Mouse (Mus musculus) urinary bladder, adult 18-20 months (tissue): Measurements from ENCODE around the gene Aplp1.
"Not testable (repeated sequence)": the region's sequence is repeated elsewhere in the genome, so short reads cannot be mapped to it uniquely, and the experiment has no call there.

Experiments used
- DNase-seq, 2 experiments: peaks; one replicate each; pipeline ENCODE4 v3.0.0; 2022; ENCODE audit warnings: low spot score in 2 of 2, mixed read lengths in 2 of 2

The Aplp1 gene

GRCm38 (mm10) chr7:30444971-30445751 is at the start of gene Aplp1:
TSS of gene Aplp1 (minus strand) at chr7:30445535.
- DNase-seq = peak in 1 of 2 experiments; percentile 44

DNA sequence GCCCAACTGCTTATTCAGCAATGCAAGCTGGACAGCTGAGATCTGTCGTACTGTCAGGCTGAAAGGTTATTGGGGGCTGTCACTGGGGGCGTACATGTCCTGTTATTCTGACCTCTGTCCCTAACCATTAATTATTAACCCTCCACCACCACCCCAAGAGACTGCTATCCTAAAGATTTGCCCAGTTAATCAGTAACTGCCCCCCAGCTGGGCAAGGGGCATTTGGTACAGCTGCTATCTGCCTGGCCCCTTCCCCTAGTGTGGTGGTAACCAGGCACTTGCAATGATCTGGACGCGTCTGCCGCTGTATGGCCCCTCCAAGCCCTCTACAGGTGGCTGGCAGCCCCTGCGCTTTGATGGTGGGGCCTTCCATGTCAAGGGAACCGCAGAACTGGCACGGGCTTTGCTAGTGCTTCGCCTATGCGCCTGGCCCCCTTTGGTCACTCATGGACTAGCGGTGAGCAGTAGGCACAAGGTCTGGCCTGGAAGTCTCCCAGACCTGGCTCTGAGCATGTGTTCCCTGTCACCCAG is 48.1 kb upstream of the Aplp1 start, which contains the start of gene Prodh2:
Gene Prodh2 (plus strand): TSS at position 222 of the 531 bp plus-strand sequence.
- no peak for DNase-seq

- peak; percentile 45 to 65 for DNase-seq
Measured at GRCm38 (mm10) chr7:30492765-30493164, 47.4 kb upstream of the Aplp1 start.

DNA sequence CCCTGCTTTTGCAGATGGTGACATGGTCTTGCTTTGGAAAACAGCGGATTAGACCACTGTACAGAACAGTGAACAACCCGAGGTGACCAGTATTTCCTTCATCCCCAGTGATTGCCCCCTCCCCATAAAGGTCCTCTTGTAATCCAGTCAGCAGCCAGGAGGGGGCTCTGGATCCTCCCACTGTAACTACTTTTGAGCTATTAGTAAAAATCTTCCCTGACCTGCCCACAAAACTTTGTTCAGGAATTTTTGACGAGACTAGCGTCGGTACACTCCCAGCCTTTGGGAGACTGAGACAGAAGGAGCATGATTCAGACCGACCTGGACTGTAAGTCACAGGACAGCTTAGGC is 45.6 kb upstream of the Aplp1 start:
- DNase-seq = no peak

GRCm38 (mm10) chr7:30490251-30490956 is 45.1 kb upstream of the Aplp1 start:
- no peak for DNase-seq

DNA sequence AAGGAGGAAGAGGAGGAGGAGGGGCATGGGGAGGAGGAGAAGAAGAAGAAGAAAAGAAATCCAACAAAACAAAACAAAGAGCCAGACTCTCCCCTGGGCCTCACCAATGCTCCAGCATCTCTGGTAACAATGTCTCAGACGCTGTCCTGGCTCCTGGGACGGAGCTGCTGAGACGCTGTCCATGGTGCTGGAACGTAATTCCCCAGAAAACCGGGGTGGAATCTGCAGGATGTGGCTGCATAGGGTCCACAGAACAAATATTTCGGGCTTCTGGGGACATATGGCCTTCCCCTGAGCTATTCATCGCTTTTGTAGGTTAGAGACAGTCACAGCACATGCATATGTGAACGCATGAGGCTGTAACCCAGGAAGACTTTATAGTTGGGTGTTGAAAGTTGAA is 38.9 kb upstream of the Aplp1 start:
- no peak for DNase-seq

DNA sequence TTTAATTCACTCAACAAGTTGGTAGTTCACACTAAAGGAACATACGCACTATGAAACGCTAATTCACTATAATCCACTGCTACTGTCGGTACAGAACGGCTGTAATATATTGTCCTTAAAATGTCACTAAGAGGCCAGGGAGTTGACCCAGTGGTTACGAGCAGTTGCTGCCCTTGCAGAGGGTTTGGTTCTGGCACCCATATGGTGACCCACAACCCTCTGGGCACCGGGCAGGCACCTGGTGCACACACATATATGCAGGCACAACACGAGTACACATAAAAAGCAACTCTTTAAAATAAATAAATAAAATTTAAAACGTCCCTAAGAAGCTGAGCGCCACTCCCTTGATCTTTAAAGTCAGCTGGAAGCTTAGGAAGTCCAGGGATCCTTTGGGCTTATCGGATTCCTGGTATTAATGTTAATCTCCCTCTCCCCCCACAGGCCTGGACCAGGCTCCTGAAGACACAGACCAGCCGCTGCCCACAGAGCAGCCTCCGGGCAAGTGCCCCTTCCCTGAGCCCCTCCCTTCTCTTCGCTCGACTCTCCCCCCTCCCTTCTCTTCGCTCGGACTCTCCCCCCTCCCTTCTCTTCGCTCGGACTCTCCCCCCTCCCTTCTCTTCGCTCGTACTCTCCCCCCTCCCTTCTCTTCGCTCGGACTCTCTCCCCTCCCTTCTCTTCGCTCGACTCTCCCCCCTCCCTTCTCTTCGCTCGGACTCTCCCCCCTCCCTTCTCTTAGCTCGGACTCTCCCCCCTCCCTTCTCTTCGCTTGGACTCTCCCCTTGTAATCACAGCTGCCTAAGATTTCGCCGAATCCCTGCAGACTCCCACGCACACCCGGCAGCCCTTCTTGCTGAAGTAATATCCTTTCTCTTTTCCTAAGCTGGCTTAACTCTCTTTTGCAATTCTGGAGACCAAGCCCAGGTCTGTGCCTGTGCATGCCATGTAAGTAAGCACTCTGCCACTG is 32.4 kb upstream of the Aplp1 start:
- DNase-seq = no peak

DNA sequence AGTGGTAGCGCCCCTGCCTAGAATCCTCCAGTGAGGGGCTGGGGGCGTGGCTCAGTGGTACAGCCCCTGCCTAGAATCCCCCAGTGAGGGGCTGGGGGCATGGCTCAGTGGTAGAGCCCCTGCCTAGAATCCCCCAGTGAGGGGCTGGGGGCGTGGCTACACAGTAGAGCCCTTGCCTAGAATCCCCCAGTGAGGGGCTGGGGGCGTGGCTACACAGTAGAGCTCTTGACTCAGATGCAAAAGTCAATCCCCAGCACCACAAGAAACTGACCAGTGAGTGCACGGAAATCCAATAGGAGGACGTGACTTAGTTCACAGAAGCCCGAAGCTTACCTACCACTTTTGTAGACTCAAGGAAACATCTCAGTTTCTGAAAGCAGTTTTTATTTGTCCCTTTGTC is 30.8 kb upstream of the Aplp1 start:
- not testable (repeated sequence) for DNase-seq

GRCm38 (mm10) chr7:30474999-30475398 is 29.7 kb upstream of the Aplp1 start:
- no peak for DNase-seq

DNA sequence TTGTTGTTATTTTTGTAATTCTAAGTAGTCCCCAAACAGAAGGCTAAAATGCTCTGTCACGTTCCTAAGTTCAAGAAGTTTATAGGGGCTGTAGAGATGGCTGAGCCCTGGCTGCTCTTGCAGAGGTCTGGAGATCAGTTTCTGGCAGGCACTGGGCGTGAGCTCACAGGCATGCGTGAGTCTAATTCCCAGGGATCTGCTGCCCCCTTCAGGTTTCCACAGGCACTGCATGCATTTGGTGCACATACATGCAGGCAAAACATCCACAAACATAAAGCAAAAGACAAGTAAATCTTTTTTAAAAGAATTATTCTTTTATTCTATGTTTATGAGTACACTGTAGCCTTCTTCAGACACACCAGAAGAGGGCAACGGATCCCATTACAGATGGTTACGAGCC is 27.1 kb upstream of the Aplp1 start:
- no peak for DNase-seq

GRCm38 (mm10) chr7:30464816-30465300 is 19.5 kb upstream of the Aplp1 start:
- no peak for DNase-seq

DNA sequence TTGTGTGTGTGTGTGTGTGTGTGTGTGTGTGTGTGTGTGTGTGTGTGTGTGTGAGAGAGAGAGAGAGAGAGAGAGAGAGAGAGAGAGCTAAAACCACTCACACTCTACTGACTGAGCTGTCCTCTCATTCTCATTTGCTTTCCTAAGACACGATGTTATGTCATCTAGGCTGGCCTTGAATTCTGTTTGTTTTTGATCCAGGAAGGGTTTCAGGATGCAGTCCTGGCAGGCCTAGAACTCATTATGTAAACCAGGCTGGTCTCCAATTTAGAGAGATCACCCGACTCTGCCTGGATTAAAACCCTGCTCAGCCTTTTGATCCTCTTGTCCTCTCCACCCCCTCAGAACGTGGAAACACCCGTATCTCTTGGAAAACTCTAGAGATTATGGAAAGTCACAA is 18.7 kb upstream of the Aplp1 start:
- DNase-seq = no peak

GRCm38 (mm10) chr7:30463568-30463967 is 18.2 kb upstream of the Aplp1 start:
- DNase-seq = no peak

DNA sequence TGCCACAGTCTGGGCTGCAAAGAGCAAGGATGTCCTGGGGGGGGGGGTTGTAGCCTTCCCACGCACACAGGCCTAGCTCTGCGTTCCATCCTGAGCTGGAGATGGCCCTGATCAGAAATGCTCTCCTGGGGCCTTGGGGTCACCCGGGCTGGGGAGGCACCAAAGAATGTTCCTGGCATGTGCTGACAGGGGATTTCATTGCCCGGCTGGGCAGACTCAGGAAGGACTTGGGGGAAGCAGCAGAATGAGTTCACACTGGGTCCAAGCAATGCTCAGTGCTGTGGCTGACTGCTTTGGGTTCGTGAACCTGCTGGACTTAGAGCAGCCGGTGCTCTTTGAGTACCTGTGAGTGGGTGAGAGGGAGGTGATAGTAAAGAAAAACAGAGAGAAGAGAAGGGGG is 14.1 kb upstream of the Aplp1 start:
- DNase-seq = no peak

GRCm38 (mm10) chr7:30457629-30458330 is 12.4 kb upstream of the Aplp1 start, which contains the start of the genes Kirrel2 and Nphs1:
TSS of gene Kirrel2 (minus strand) at chr7:30457690.
TSS of gene Nphs1 (plus strand) at chr7:30458315.
- DNase-seq = no peak

DNA sequence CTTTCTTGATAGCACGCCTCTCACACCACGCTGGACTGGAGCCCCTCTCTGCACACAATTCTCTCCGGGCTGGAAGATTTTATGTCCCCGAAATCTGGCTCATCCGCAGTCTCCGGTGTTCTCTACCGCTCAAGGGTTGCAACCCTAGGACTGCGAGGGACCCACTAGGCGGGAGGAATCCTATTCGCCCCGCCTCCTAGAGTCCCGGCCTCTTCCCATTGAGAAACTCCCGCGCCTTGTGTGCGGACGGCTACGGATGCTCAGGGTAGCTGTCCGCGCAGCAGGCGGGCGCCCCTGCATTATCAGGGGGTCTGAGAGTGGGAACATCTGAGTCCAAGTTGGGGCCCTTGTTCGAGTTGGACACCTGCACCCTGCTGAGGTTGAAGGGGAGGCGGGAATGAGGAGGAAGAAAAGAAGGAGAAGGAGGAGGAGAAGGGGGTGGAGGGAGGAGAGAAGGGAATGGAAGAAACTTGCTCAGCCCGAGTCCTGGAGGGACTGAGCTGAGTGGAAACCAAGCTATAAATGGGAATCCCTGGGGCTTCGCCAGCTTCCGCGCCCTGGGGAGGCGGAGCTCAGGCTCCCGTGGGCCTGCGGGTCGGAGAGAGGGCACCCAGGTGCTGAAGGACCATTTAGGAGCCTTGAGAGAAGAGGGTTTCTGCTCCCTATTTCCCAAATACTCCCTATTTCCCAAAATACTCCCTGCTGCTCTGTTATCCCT is 11.7 kb upstream of the Aplp1 start:
- no peak for DNase-seq

DNA sequence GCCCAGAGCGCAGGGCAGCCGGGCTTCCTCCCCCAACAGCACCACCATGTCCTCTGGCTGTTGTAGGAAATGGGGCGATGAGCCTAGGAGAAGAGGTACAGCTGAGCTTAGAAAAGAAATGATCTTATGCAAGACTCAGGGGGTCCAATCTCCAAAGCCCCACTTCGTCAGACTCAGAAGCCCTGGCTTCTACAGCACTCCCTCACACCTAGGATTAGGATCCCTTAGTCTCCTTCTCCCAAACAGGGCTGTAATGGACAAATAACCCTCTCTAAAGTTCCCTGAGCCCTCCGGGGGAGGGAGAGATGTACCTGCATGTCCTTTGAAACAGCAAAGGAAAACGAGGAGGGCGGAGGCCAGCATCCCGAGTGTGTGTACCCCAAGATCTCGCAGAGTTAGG is 11.2 kb upstream of the Aplp1 start:
- DNase-seq = no peak

GRCm38 (mm10) chr7:30454259-30454658 is 8.9 kb upstream of the Aplp1 start:
- DNase-seq = no peak

GRCm38 (mm10) chr7:30453766-30454165 is 8.4 kb upstream of the Aplp1 start:
- DNase-seq = peak in 1 of 2 experiments; percentile 57

GRCm38 (mm10) chr7:30453327-30453726 is 8.0 kb upstream of the Aplp1 start:
- DNase-seq = no peak
